Mouse (Mus musculus) T-helper 1 cell (primary cell): Measurements from ENCODE around the gene Galns.

Experiments used
- in situ Hi-C: fragments of 300-600 bp; cut with MboI, MseI; formaldehyde crosslinking; loops from one replicate; pipeline ENCODE4 v1.15.1; 2025; ENCODE audit warnings: high pct_unique_total_duplicates

Gene Galns

GRCm38 (mm10) chr8:122569996-122570395 lies 41.3 kb downstream of the Galns start:
- in situ Hi-C loops: loop anchor here (5.0 to 25.0 kb wide), 4 partner anchors 68 to 992 kb away; partner anchors contain the start of gene Rpl13

- in situ Hi-C loops: loop anchor here (5.0 to 25.0 kb wide), 4 partner anchors 67 to 993 kb away; partner anchors contain the start of gene Rpl13
These were observed 41.9 kb downstream of the Galns start for GRCm38 (mm10) chr8:122569329-122569728.

GRCm38 (mm10) chr8:122568881-122569309 lies 42.4 kb downstream of the Galns start:
- in situ Hi-C loops: loop anchor here (5.0 to 25.0 kb wide), 4 partner anchors 67 to 993 kb away; partner anchors contain the start of gene Rpl13

- in situ Hi-C loops: loop anchor here (5.0 to 25.0 kb wide), 4 partner anchors 66 to 994 kb away; partner anchors contain the start of gene Rpl13
These were observed 43.2 kb downstream of the Galns start for GRCm38 (mm10) chr8:122568109-122568504.

GRCm38 (mm10) chr8:122567361-122568108 lies 43.7 kb downstream of the Galns start, which contains the start of gene Cdt1:
Gene Cdt1 (plus strand): TSS chr8:122568015.
- in situ Hi-C loops: loop anchor here (5.0 to 25.0 kb wide), 4 partner anchors 65 to 995 kb away; partner anchors contain the start of gene Rpl13

- in situ Hi-C loops: loop anchor here (5.0 to 25.0 kb wide), 4 partner anchors 64 to 996 kb away; partner anchors contain the start of gene Rpl13
These were observed 44.5 kb downstream of the Galns start for GRCm38 (mm10) chr8:122566766-122567165.

GRCm38 (mm10) chr8:122564363-122565352 lies 46.6 kb downstream of the Galns start:
- in situ Hi-C loops: loop anchor here (5.0 to 25.0 kb wide), 4 partner anchors 62 to 998 kb away; partner anchors contain the start of gene Rpl13

- in situ Hi-C loops: loop anchor here (25.0 kb wide), 1 partner anchor 1001 kb away; no protein-coding TSS in a partner anchor
These were observed 50.1 kb downstream of the Galns start for GRCm38 (mm10) chr8:122561199-122561598.

GRCm38 (mm10) chr8:122558671-122559349 lies 52.5 kb downstream of the Galns start:
- in situ Hi-C loops: loop anchor here (25.0 kb wide), 1 partner anchor 1003 kb away; no protein-coding TSS in a partner anchor

- in situ Hi-C loops: loop anchor here (25.0 kb wide), 1 partner anchor 1005 kb away; no protein-coding TSS in a partner anchor
These were observed 53.8 kb downstream of the Galns start for GRCm38 (mm10) chr8:122557248-122558038.

GRCm38 (mm10) chr8:122556030-122557009 lies 54.9 kb downstream of the Galns start:
- in situ Hi-C loops: loop anchor here (25.0 kb wide), 1 partner anchor 1006 kb away; no protein-coding TSS in a partner anchor

- in situ Hi-C loops: loop anchor here (25.0 kb wide), 1 partner anchor 1008 kb away; no protein-coding TSS in a partner anchor
These were observed 56.5 kb downstream of the Galns start for GRCm38 (mm10) chr8:122554786-122555185.

- in situ Hi-C loops: loop anchor here (25.0 kb wide), 1 partner anchor 1011 kb away; no protein-coding TSS in a partner anchor
These were observed 59.8 kb downstream of the Galns start, which contains the start of gene Piezo1 for GRCm38 (mm10) chr8:122551265-122552051. Gene Piezo1 (minus strand): TSS chr8:122551329.

- in situ Hi-C loops: loop anchor here (25.0 kb wide), 1 partner anchor 1011 kb away; no protein-coding TSS in a partner anchor
These were observed 60.3 kb downstream of the Galns start for GRCm38 (mm10) chr8:122550995-122551264.

GRCm38 (mm10) chr8:122550234-122550994 lies 60.8 kb downstream of the Galns start:
- in situ Hi-C loops: loop anchor here (25.0 kb wide), 1 partner anchor 1012 kb away; no protein-coding TSS in a partner anchor

- in situ Hi-C loops: no loop called here
These were observed 62.3 kb downstream of the Galns start for GRCm38 (mm10) chr8:122548891-122549439.
